Mouse (Mus musculus): ENCODE results near the gene Astn2.
"Not testable (repeated sequence)": the region's sequence is repeated elsewhere in the genome, so short reads cannot be mapped to it uniquely, and the experiment has no call there.

Astn2 gene

GRCm38 (mm10) chr4:65687006-65687723, 717.2 kb downstream of the Astn2 start:
- H3K4me3 ChIP-seq (replicated peaks; ENCODE audit: low read length), result no peak overlapping the region
- H3K9me3 ChIP-seq (ENCODE audit: low read length), result peaks cover 3% of the 10 kb centered on the region; the same call in 1 of the 2 replicates
- no peaks in the 10 kb centered on the region for H3K36me3 ChIP-seq (ENCODE audit: insufficient read depth, low read length)
- no peaks in the 10 kb centered on the region for H3K4me1 ChIP-seq (replicated peaks; ENCODE audit: low read depth, low read length)
- TF ChIP-seq NANOG (IDR thresholded peaks at IDR 0.05; ENCODE audit: borderline replicate concordance, low read length) (no peak), CTCF (conservative IDR thresholded peaks at IDR 0.05; ENCODE audit: low read length) (no peak), POU5F1 (IDR thresholded peaks at IDR 0.05; ENCODE audit: borderline replicate concordance, low read length) (no peak)
- no peaks in the 10 kb centered on the region for H3K27me3 ChIP-seq (ENCODE audit: insufficient read depth, low read length)

- no peaks in the 10 kb centered on the region for H3K36me3 ChIP-seq (ENCODE audit: insufficient read depth, low read length)
These were observed 718.0 kb downstream of the Astn2 start for GRCm38 (mm10) chr4:65686258-65687005.

GRCm38 (mm10) chr4:65684401-65684800, 720.0 kb downstream of the Astn2 start:
- Histone ChIP-seq H3K9me3 (ENCODE audit: low read length) (no peaks in the 10 kb centered on the region), H3K4me3 (replicated peaks; ENCODE audit: low read length) (no peak overlapping the region), H3K27me3 (ENCODE audit: insufficient read depth, low read length) (no peaks in the 10 kb centered on the region), H3K36me3 (ENCODE audit: insufficient read depth, low read length) (no peaks in the 10 kb centered on the region), H3K4me1 (replicated peaks; ENCODE audit: low read depth, low read length) (peaks cover 15% of the 10 kb centered on the region)
- TF ChIP-seq POU5F1 (IDR thresholded peaks at IDR 0.05; ENCODE audit: borderline replicate concordance, low read length) (no peak), CTCF (conservative IDR thresholded peaks at IDR 0.05; ENCODE audit: low read length) (no peak), NANOG (IDR thresholded peaks at IDR 0.05; ENCODE audit: borderline replicate concordance, low read length) (no peak)

More at GRCm38 (mm10) chr4:65686258-65687005, 718.0 kb downstream of the Astn2 start:
- no peaks in the 10 kb centered on the region for H3K4me1 ChIP-seq (replicated peaks; ENCODE audit: low read depth, low read length)
- no peak for TF ChIP-seq NANOG (IDR thresholded peaks at IDR 0.05; ENCODE audit: borderline replicate concordance, low read length)
- TF ChIP-seq POU5F1 (IDR thresholded peaks at IDR 0.05; ENCODE audit: borderline replicate concordance, low read length), result no peak
- TF ChIP-seq CTCF (conservative IDR thresholded peaks at IDR 0.05; ENCODE audit: low read length), result no peak
- H3K9me3 ChIP-seq (ENCODE audit: low read length), result no peaks in the 10 kb centered on the region; the same call in 1 of the 2 replicates
- H3K4me3 ChIP-seq (replicated peaks; ENCODE audit: low read length), result no peak overlapping the region
- H3K27me3 ChIP-seq (ENCODE audit: insufficient read depth, low read length), result no peaks in the 10 kb centered on the region

- peak; percentile 23; the same call in 1 of the 2 replicates for TF ChIP-seq NANOG (IDR thresholded peaks at IDR 0.05; ENCODE audit: borderline replicate concordance, low read length)
These were observed 724.6 kb downstream of the Astn2 start for GRCm38 (mm10) chr4:65679786-65680185.

GRCm38 (mm10) chr4:65678929-65679328, 725.5 kb downstream of the Astn2 start:
- no peak overlapping the region for H3K4me3 ChIP-seq (replicated peaks; ENCODE audit: low read length)
- no peaks in the 10 kb centered on the region for H3K36me3 ChIP-seq (ENCODE audit: insufficient read depth, low read length)
- peaks cover 26% of the 10 kb centered on the region for H3K4me1 ChIP-seq (replicated peaks; ENCODE audit: low read depth, low read length)
- TF ChIP-seq POU5F1 (IDR thresholded peaks at IDR 0.05; ENCODE audit: borderline replicate concordance, low read length) (no peak), CTCF (conservative IDR thresholded peaks at IDR 0.05; ENCODE audit: low read length) (no peak), NANOG (IDR thresholded peaks at IDR 0.05; ENCODE audit: borderline replicate concordance, low read length) (no peak)
- no peaks in the 10 kb centered on the region for H3K27me3 ChIP-seq (ENCODE audit: insufficient read depth, low read length)
- H3K9me3 ChIP-seq (ENCODE audit: low read length), result no peaks in the 10 kb centered on the region

More at GRCm38 (mm10) chr4:65679786-65680185, 724.6 kb downstream of the Astn2 start:
- not testable (repeated sequence) for H3K36me3 ChIP-seq (ENCODE audit: insufficient read depth, low read length); H3K9me3 ChIP-seq (ENCODE audit: low read length); H3K27me3 ChIP-seq (ENCODE audit: insufficient read depth, low read length); H3K4me3 ChIP-seq (replicated peaks; ENCODE audit: low read length)
- H3K4me1 ChIP-seq (replicated peaks; ENCODE audit: low read depth, low read length), result peaks cover 26% of the 10 kb centered on the region

GRCm38 (mm10) chr4:65678495-65678894, 725.9 kb downstream of the Astn2 start:
- no peak for TF ChIP-seq NANOG (IDR thresholded peaks at IDR 0.05; ENCODE audit: borderline replicate concordance, low read length)
- TF ChIP-seq CTCF (conservative IDR thresholded peaks at IDR 0.05; ENCODE audit: low read length), result no peak
- TF ChIP-seq POU5F1 (IDR thresholded peaks at IDR 0.05; ENCODE audit: borderline replicate concordance, low read length), result no peak
- no peak overlapping the region for H3K4me3 ChIP-seq (replicated peaks; ENCODE audit: low read length)
- H3K4me1 ChIP-seq (replicated peaks; ENCODE audit: low read depth, low read length), result peaks cover 26% of the 10 kb centered on the region

GRCm38 (mm10) chr4:65674267-65674978, 730.0 kb downstream of the Astn2 start:
- TF ChIP-seq POU5F1 (IDR thresholded peaks at IDR 0.05; ENCODE audit: borderline replicate concordance, low read length) (no peak), CTCF (conservative IDR thresholded peaks at IDR 0.05; ENCODE audit: low read length) (no peak), NANOG (IDR thresholded peaks at IDR 0.05; ENCODE audit: borderline replicate concordance, low read length) (no peak)
- no peaks in the 10 kb centered on the region for H3K27me3 ChIP-seq (ENCODE audit: insufficient read depth, low read length)
- H3K4me3 ChIP-seq (replicated peaks; ENCODE audit: low read length), result no peak overlapping the region
- H3K9me3 ChIP-seq (ENCODE audit: low read length), result no peaks in the 10 kb centered on the region
- no peaks in the 10 kb centered on the region for H3K36me3 ChIP-seq (ENCODE audit: insufficient read depth, low read length)
- H3K4me1 ChIP-seq (replicated peaks; ENCODE audit: low read depth, low read length), result peaks cover 11% of the 10 kb centered on the region

More at GRCm38 (mm10) chr4:65678495-65678894, 725.9 kb downstream of the Astn2 start:
- no peaks in the 10 kb centered on the region for H3K27me3 ChIP-seq (ENCODE audit: insufficient read depth, low read length)
- H3K36me3 ChIP-seq (ENCODE audit: insufficient read depth, low read length), result no peaks in the 10 kb centered on the region
- H3K9me3 ChIP-seq (ENCODE audit: low read length), result no peaks in the 10 kb centered on the region

GRCm38 (mm10) chr4:65673418-65673933, 730.9 kb downstream of the Astn2 start:
- H3K36me3 ChIP-seq (ENCODE audit: insufficient read depth, low read length), result no peaks in the 10 kb centered on the region
- TF ChIP-seq CTCF (conservative IDR thresholded peaks at IDR 0.05; ENCODE audit: low read length) (no peak), NANOG (IDR thresholded peaks at IDR 0.05; ENCODE audit: borderline replicate concordance, low read length) (no peak), POU5F1 (IDR thresholded peaks at IDR 0.05; ENCODE audit: borderline replicate concordance, low read length) (no peak)
- H3K4me3 ChIP-seq (replicated peaks; ENCODE audit: low read length), result no peak overlapping the region
- no peaks in the 10 kb centered on the region for H3K27me3 ChIP-seq (ENCODE audit: insufficient read depth, low read length)
- H3K9me3 ChIP-seq (ENCODE audit: low read length), result no peaks in the 10 kb centered on the region
- H3K4me1 ChIP-seq (replicated peaks; ENCODE audit: low read depth, low read length), result peaks cover 2% of the 10 kb centered on the region

All from E14TG2a.4 (cell line).